Mouse (Mus musculus): ENCODE data around the gene Chd3. TPM values are rescaled to one million over a fixed set of nuclear protein-coding genes. Genes with fewer than 3 reads are reported as not detected.

Chd3 gene
- total RNA-seq (2021) = 100 to 1,000 TPM; 519 to 534 TPM
- long read RNA-seq, experiment 1, full-length matches to known transcripts = 15 of 109 reads
- long read RNA-seq, experiment 1, partial matches to known transcripts = 65 of 109 reads
- long read RNA-seq, experiment 1, other reads (novel, unspliced or antisense) = 29 of 109 reads
- long read RNA-seq, experiment 2, full-length matches to known transcripts = 17 of 153 reads
- long read RNA-seq, experiment 2, partial matches to known transcripts = 58 of 153 reads
- long read RNA-seq, experiment 2, other reads (novel, unspliced or antisense) = 78 of 153 reads

DNA sequence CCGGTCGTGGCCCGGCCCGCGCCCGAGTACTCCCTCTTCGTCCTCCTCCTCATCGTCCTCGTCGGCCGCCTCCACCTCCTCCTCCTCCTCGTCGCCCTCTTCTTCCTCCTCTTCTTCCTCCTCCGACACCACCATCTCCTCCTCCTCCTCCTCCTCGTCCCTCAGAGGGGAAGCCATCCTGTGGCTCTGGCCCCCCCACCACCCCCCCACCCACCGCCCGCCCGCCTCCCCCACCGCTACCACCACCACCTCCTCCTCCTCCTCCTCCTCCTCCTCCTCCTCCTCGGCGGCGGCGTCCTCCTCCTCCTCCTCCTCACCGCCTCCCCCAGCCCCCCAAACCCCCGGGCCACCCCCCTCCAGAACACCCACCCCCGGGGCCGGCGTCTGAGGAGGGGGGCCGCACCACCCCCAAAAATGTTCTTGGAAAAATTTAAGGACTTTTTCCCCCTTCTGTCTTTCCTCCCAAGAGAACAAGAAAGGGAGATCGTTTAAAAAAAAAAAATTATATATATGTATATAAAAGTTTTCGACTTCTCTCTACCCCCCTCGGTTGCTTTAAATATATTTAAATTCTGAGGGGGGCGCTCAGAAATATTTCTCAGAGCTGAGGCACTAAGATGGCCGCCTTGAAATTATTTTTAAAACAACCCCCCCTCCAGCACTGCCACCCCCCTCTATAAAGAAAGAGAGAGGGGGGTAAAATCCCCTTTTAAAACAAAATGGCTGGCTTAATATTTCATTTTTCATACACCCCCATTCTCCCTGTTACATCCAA lies at the start of gene Chd3:
Gene Chd3, minus strand, starts transcription at position 192 of the 775 bp plus-strand sequence.
- no peak for DNase-seq (ENCODE audit: low spot score in 2 of 2)

DNA sequence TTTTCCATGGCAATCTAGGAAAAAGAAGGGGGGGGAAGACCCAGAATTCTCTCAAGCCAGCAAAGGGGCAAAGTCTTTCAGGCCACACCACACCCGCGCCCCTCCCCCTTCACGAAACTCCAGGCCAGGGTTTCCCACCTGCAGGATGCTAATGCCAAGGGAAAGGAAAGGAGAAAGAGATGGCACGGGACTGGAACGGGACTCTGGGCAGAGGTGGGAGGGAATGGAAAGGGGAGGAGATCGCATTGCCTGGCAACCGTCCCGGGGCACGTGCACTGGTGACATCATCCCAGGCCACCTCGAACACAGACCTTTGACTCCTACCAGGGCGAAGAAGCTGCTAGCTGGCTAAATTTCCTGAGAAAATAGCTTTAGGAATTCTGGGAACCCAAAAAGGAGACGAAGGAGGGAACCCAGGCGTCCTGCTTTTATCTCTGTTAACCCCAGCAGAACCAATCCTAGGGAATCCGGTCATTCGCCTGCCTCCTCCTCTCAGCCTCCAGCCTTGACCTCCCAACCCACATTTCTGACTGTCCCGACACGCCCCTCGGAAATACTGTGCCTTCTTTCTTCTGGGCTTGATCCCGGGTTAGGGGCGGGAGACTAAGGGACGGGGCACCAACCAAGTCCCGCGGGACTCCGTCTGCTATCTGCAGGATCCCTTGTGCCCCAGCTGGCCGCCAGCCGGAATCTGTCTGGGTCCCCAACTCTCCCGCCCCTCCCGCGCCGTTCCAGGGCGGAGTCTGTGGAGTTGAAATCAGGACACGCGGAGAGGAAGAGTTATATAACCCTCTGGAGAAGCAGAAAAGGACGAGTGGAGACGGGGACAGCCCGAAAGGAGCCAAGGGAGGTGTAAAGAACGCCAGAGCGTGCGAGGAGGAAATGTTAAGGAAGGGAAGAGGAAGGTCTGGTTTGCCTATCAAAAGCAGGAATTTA lies 48.5 kb upstream of the Chd3 start:
- DNase-seq (ENCODE audit: low spot score in 2 of 2) = peak; percentile 92 to 96

DNA sequence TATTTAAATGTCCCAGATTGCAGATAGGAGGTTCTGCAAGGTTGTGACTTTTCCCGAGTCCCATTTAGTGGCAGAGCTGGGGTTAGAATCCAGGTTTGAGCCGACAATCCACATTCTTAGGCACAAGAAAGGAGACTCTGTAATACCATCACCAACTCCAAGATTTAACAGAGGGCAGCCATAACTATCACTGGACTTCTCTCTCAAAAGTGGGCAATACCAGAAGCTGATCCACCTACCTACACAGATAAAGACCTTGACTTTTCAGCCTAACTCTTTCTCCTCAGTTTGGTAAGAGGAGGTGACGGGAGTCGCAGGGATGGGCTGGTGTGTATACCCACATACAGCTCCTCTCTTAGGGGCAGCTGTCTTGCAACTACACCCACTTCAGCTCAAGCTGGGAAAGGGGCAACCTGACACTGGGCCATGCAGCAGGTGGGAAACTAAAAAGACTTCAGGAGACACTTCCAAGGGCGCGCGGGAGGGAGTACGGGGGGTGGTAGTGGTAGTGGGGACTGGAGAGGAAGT lies 47.8 kb upstream of the Chd3 start:
- DNase-seq (ENCODE audit: low spot score in 2 of 2) = no peak

DNA sequence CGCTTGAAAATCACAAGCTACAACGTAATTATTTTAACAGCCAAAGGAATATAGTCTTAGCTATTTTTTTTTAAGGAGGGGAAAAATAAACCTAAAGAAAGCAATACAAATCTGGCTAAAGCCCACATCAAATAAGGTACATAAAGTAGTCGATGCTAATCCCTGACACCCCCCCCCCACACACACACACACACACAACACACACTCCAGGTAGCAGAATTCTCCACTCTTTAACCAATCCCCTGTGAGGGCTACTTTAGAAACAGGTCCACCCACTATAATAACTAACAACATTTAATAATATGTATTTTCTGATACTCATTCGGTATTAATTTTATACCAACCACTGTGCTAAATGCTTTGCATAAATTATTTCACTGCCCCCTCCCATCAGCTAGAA lies 47.3 kb upstream of the Chd3 start:
- no peak for DNase-seq (ENCODE audit: low spot score in 2 of 2)

DNA sequence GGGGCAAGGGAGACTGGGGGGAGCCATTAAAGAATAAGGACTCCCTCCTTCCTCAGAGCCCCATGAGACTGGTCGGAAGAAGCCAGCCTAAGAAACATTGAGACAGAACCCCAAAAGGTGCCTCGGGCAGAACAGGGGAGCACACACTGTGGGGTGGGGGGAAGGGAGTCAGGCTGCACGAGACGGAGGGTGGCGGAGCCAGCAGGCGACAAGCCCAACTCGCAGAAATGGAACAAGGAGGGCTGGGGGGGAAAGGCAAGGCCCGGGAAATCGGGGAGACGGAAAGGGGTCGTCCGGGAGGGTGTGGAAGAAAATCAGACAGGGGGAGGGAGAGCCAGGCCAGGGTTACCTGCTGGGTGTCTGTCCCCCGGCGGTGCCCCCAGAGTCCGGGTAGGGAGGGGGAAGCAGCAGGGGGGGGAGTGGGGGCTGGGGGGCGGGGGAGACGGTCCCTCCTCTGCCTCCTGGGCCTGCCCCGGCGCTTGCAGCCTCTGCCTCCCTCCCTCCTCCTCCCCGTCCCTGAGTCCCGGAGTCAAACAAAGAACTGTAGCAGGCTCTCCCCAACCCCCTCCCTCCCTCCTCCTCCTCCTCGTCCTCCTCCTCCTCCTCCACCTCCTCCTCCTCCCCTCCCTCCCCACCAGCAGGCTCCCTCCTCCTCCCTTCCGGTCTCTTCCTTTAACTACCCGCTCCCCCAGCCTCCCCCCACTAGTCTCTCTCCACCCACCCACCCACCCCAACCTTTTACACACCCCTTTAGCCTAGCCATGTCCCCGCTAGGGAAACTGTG lies 46.7 kb upstream of the Chd3 start:
- peak in 1 of 2 experiments; percentile 63 for DNase-seq (ENCODE audit: low spot score in 2 of 2)

DNA sequence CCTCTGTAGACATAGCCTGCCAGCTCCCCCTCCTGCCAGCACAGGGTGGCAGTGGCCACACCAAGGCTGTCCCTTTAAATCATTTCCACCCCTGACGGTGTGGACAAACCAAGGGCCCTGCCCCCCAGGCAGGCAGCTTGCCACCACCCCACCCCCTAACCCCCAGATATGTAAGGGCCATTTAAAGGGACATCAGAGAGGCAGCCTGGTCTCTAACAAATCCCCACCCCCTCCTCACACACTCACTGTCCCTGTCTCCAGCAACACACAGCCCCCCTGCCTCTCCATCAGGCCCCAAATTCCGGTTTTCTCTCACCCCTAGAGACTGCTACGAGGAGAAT lies 46.1 kb upstream of the Chd3 start:
- peak; percentile 59 to 75 for DNase-seq (ENCODE audit: low spot score in 2 of 2)

DNA sequence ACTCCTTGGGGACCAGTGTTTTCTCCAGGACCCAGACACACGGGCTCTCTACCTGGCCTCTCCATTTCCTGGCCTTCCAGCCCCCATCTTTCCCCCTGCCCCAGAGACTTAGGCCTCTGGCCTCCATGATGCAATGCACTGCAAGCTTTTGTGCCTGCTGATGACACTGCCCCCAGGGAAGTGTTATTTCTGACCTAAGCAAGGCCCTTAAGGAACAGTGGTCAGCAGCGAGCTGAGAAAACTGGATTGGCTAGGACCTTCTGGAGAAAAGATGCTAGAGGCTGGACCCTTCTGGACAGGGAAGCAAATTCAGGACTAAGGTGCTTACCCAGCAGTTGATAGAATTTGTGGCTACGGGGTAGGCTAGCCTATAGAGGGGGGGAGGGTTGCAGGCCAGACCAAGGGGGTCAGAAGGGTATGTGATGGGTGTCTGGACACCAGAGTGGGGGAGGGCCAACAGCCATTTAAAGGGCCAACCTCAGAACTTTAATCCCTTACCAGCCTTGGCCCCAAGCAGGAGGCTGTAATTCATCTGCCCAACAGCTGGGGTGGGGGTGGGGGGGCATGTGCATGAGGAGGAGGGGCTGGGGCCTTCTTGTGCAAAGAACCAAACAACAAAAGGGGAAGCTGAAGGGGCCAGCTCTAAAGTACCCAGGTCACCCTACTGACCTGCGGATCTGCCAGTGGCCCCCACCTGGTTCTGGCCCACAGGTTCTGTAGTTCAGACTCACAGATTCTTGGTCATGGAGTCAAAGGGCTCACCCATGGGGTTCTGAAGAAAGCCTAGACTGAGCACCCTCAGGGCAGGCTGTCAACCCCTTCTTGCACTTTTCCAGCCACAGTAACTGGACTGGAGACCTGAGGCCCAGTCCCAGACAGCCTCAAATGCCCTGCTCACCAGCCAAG lies 45.5 kb upstream of the Chd3 start:
- DNase-seq (ENCODE audit: low spot score in 2 of 2) = no peak

DNA sequence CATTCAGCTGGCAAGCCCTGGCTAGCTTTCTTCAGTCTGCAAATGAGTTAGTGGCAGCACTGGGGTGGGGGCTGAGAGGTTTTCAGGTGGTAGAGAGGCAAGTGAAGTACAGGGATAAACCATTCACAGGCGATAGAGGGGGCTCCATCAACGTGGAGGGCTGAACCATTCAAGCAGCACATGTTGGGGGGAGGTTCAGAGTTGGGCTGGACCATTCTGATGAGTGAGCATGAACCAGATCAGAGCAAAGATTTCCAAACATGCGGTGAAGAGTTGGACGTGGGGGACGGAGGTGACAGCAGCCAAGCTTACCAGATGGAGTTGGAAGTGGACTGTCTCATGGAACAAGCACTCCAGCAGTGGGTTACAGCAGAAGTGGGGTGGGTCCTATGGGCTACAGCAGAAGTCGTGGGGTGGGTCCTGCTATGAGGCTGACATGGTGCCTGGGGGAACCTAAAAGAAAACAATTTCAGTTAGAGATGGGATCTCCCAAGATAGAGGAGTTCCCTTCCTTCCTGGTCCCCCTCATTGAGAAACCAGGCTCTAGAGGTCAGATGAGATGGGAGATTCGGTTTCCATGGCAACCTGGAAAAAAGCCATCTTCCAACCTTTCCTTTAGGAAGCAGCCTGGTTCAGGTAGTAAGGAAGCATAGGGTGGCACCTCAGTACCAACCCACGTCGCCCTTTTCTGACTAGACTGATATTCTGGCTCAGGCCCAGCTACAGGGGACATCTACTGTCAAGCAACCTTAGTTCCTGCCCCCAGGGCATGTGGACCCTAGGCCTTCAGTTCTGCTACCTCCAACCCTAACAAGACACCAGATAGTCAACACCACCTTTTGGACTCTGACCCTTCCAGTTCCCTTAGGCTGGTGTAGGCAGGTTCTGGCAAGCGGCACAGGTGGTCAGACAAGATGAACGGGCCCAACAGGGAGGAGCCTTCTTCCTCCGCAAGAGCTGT lies 44.3 kb upstream of the Chd3 start, which contains the start of gene Kdm6b:
Gene Kdm6b, minus strand, starts transcription at position 455 of the 961 bp plus-strand sequence.
- peak; percentile 65 to 76 for DNase-seq (ENCODE audit: low spot score in 2 of 2)

DNA sequence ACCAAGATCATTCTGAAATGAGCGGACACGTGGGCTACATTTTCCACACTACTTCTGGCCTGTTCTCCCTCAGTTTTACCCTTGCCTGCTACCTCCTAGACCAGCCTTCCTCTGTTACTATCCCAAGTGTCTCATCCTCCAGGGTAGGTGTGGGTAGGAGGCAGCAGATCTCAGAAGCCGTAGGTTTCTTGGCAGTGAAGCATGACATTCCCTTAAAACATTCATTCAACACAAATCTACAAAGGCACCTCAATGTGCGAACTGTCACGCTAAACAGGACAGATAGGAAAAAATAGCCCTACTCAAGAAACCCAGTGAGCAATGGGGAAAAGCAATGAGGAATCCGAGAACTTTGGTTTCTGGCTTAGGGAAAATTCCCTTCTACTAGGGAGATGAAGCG lies 43.3 kb upstream of the Chd3 start:
- no peak for DNase-seq (ENCODE audit: low spot score in 2 of 2)

DNA sequence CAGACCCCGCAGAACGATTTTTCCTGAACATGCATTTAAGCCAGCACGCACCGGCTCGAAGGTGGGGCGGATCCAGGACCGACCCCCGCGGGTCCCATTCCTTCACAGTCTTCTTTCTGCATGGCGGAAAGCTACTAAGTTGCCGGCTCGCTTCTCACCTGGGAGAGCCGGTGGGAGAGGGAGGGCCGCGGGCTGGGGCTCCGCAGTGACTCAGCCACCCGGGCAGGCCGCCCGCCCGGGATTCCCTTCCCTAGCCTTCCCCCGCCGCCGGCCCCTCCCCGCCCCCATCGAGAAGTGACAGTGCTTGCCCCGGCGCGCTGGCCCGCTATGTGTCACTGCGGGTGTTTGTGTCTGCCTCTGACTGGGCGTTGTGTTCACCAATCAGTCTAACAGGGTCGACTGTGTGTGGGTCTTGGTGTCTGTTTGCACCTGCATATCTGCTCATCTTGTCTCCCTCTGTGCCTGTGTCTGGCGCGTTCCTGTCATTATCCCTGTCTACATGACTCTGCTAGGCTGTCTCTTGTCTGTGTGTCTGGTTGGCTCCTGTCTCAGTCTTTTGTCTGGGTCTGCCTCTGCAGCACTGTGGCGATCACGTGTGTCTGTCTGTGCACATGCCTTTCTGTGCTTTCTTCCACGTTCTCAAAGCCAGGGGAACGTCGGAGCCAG lies 42.5 kb upstream of the Chd3 start:
- DNase-seq (ENCODE audit: low spot score in 2 of 2) = peak in 1 of 2 experiments; percentile 51

DNA sequence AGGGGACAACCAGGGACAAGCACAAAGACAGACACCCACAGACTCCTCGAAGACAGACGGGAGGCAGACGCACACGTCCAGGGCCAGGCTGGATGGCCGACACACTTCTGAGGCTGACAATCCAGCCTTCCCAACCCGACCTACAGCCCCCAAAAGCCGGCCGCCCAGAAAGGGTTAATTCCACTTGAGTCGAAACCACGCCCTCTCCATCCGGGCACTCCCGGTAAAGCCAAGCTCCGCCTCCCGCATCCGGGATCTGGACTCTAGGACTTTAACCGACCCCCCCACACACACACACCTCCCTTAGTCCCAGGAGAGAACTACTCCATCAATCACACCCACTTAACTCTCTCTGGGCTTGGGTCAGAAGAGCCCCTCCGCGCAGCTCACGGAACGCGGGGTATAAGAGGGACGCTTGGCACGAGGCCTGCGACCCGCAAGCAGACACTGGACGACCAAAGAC lies 41.9 kb upstream of the Chd3 start:
- peak; percentile 93 to 96 for DNase-seq (ENCODE audit: low spot score in 2 of 2)

DNA sequence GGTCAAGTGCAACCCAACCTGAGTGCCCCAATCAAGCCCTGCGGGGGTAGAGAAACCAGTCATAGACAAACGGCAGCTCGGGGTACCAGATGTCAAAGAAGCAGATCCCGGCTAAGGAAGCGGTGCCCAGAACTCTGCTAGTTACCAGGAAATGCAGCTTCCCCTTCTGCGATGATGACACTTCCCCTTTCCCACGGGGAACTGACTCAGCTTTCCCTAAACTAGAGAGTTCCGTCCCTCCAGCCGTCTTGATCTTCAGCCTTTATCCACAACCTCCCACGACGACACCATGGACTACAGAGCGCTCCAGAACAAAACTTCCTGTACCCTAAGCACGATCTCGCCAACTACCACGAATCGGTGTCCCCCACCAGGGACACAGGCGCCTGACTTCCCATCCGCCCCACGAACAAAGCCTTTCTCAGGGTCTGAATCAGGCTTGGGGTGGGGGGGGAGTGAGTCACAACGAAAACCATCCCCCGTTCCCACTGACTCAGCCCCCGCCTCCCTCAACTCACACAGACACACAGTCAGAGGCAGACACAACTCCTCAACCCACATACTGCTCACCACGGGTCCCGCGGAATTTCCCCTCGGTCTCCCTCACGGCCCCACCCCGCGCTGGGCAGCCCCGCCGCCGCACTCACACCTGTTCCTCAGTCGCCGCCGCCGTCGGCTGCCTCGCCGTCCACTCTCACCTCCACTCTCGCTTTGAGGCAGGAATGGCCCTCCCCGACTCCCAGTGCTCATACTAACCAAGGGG lies 41.3 kb upstream of the Chd3 start:
- DNase-seq (ENCODE audit: low spot score in 2 of 2) = peak; percentile 65 to 70

DNA sequence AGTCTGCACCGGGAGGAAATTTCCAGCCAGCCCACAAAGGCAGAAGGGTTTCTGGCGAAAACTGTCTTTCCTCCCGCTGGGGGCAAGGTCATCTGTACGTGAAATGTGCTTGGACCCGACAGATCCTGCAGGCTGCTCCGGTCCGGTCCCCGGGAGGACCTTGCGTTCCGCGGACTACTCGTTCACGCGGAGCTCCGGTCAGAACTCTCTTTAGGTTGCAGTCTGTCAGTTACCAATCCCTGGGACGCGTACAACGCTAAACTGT lies 40.8 kb upstream of the Chd3 start:
- DNase-seq (ENCODE audit: low spot score in 2 of 2) = peak in 1 of 2 experiments; percentile 55

DNA sequence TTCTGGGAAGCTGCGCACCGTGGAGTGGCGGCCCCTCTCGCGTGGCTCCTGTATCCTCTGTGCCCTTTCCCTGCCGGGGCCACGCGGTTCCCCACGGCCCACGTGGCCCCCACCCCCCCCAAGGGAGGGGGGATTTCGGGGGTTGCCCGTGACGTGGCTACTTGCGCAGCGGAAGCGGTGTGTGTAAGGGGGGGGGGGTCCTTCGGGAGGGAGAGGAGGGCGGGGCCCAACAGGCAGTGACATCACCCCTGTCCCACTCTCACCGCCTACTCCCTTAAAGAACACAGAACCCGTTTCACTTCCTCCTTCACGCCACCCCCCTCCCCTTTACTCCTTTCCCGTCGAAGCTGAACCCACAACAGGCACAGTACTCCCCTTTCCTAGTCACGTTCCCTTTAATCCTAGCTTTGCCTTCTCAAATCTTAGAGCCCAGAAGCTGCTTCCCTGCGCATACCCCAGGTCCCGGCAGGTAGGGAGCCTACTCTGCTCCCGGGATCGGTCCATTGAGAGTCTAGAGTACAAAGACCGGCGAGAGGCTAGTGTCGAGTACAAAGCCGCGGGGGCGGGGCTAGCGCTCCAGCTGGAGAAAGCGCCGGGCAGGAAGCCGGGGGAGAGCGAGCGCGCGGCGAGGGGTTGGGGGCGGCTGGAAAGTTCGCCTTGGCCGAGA lies 40.3 kb upstream of the Chd3 start:
- peak; percentile 80 to 83 for DNase-seq (ENCODE audit: low spot score in 2 of 2)

DNA sequence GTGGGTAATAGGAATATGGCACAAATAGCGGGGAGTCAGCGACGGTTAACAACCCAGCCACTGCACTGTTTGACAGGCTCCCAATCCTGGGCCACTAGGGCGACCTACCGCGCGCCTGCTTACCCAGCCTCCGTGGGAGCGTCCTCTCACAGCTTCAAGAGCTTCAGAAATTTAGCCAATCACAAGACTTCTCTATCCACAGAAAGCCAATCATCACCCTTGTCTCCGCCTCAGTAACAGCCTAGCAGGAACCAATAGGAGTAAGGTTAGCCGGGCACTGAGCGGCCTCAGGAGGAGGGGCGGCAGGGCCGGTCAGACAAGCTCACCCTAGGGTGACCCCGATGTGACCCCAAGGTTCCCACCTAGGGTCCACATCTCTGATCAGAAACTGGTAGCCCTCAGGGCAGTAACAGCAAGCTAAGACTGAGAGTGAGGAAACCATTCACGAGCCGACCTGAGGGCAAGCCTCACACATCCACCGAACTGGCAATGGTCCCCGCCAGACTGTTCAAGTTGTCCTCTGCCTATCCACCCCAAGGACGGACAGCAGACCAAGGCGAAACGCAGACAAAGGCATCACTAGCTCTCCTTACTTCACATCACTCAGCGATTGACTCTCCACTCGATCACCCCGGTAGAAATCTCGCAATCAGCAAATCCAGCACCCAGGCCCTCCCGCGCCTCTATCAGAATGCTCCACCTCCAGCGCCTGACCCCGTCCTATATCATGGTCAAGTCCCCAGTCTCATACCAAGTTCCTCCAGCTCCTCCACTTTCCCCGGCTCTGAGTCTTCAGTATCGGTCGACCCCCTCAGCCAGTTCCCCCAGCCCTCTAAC lies 39.6 kb upstream of the Chd3 start:
- DNase-seq (ENCODE audit: low spot score in 2 of 2) = peak; percentile 82 to 91

DNA sequence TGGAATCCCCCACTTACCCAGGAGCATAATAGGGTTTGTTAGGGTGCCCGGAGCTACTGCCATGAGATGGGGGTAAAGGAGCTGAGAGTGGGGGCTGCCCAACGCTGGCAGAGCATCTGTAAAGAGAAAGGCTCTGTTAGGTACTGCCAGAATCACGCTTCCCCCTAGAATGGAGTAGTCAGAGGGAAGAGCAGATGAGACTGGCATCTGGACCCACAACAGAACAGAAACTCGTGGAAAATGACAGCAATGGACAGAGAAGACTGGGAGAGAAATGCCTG lies 38.5 kb upstream of the Chd3 start:
- no peak for DNase-seq (ENCODE audit: low spot score in 2 of 2)

Measured in layer of hippocampus, postnatal 14 days (tissue).